Mouse (Mus musculus): ENCODE measurements at regions not wholly inside any gene's neighbourhood (a gene's known extent, or its start where the extent isn't known, plus 50 kb on each side); places are given as distances from the start of the nearest gene placed in this dataset.

GRCm38 (mm10) chr9:50192400-50193110, 152.2 kb downstream of the Rpl10-ps3 start:
- Histone ChIP-seq H3K27ac (replicated peaks; ENCODE audit: low read depth, low read length) (no peak overlapping the region), H3K4me1 (ENCODE audit: control insufficient read depth, insufficient read depth, low read length) (no peaks in the 10 kb centered on the region), H3K27me3 (ENCODE audit: control insufficient read depth, insufficient read depth, low read length) (no peaks in the 10 kb centered on the region), H3K4me3 (ENCODE audit: low read depth, low read length) (no peak overlapping the region), H3K9ac (ENCODE audit: low read length) (no peak overlapping the region), H3K9me3 (ENCODE audit: control insufficient read depth, low read length) (no peaks in the 10 kb centered on the region), H3K36me3 (ENCODE audit: control insufficient read depth, insufficient read depth, low read length) (no peaks in the 10 kb centered on the region), H3K4me2 (ENCODE audit: low read depth, severe bottlenecking) (no peak overlapping the region)
- WGBS, result 66% methylated on average over 5 of the region's 5 CpGs
- ATAC-seq (ENCODE audit: insufficient number of reproducible peaks, low FRiP score, low TSS enrichment, low read depth) (no peak), DNase-seq (ENCODE audit: low spot score) (no peak)

GRCm38 (mm10) chr9:50191136-50191535, 153.6 kb downstream of the Rpl10-ps3 start:
- 3% methylated on average over 3 of the region's 3 CpGs for WGBS
- ATAC-seq (ENCODE audit: insufficient number of reproducible peaks, low FRiP score, low TSS enrichment, low read depth) (no peak), DNase-seq (ENCODE audit: low spot score) (no peak)
- Histone ChIP-seq H3K4me3 (ENCODE audit: low read depth, low read length) (no peak overlapping the region), H3K4me2 (ENCODE audit: low read depth, severe bottlenecking) (no peak overlapping the region), H3K9me3 (ENCODE audit: control insufficient read depth, low read length) (no peaks in the 10 kb centered on the region), H3K27ac (replicated peaks; ENCODE audit: low read depth, low read length) (no peak overlapping the region), H3K9ac (ENCODE audit: low read length) (no peak overlapping the region), H3K36me3 (ENCODE audit: control insufficient read depth, insufficient read depth, low read length) (no peaks in the 10 kb centered on the region), H3K4me1 (ENCODE audit: control insufficient read depth, insufficient read depth, low read length) (no peaks in the 10 kb centered on the region), H3K27me3 (ENCODE audit: control insufficient read depth, insufficient read depth, low read length) (no peaks in the 10 kb centered on the region)

- Histone ChIP-seq H3K27ac (replicated peaks; ENCODE audit: low read depth, low read length) (no peak overlapping the region), H3K9ac (ENCODE audit: low read length) (no peak overlapping the region), H3K4me2 (ENCODE audit: low read depth, severe bottlenecking) (no peak overlapping the region), H3K36me3 (ENCODE audit: control insufficient read depth, insufficient read depth, low read length) (no peaks in the 10 kb centered on the region), H3K4me1 (ENCODE audit: control insufficient read depth, insufficient read depth, low read length) (no peaks in the 10 kb centered on the region), H3K27me3 (ENCODE audit: control insufficient read depth, insufficient read depth, low read length) (no peaks in the 10 kb centered on the region), H3K4me3 (ENCODE audit: low read depth, low read length) (no peak overlapping the region), H3K9me3 (ENCODE audit: control insufficient read depth, low read length) (no peaks in the 10 kb centered on the region)
- no peak for DNase-seq (ENCODE audit: low spot score)
- WGBS, result 76% methylated on average over 6 of the region's 6 CpGs
- no peak for ATAC-seq (ENCODE audit: insufficient number of reproducible peaks, low FRiP score, low TSS enrichment, low read depth)
These were observed 156.1 kb downstream of the Rpl10-ps3 start for GRCm38 (mm10) chr9:50188576-50189070.

DNA sequence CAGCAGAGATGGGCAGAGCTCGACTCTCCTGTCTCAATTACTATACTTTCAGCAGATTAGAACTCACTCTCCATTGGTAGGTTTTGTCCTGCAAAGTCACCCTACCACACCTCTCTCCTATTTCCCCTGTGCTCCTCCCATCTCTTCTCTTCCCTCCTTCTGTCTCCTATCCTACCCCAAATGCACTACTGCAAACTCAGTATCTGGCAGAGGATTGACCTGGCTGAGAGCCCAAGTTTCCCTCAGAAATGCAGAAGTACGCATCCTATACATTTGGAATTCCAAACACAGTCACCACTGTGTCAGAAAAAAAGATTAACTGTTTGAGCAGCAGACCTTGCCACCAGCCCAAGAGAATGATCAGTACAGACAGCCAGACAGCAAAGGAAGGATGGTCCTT, 163.4 kb downstream of the Rpl10-ps3 start:
- no peaks in the 10 kb centered on the region for H3K36me3 ChIP-seq (ENCODE audit: control insufficient read depth, insufficient read depth, low read length)
- H3K27ac ChIP-seq (replicated peaks; ENCODE audit: low read depth, low read length), result no peak overlapping the region
- ATAC-seq (ENCODE audit: insufficient number of reproducible peaks, low FRiP score, low TSS enrichment, low read depth), result no peak
- H3K4me3 ChIP-seq (ENCODE audit: low read depth, low read length), result no peak overlapping the region
- WGBS, result 79% methylated on average over 2 of the region's 2 CpGs
- no peak overlapping the region for H3K9ac ChIP-seq (ENCODE audit: low read length)
- no peaks in the 10 kb centered on the region for H3K4me1 ChIP-seq (ENCODE audit: control insufficient read depth, insufficient read depth, low read length)
- H3K4me2 ChIP-seq (ENCODE audit: low read depth, severe bottlenecking), result no peak overlapping the region
- H3K9me3 ChIP-seq (ENCODE audit: control insufficient read depth, low read length), result no peaks in the 10 kb centered on the region
- no peaks in the 10 kb centered on the region for H3K27me3 ChIP-seq (ENCODE audit: control insufficient read depth, insufficient read depth, low read length)
- no peak for DNase-seq (ENCODE audit: low spot score)

DNA sequence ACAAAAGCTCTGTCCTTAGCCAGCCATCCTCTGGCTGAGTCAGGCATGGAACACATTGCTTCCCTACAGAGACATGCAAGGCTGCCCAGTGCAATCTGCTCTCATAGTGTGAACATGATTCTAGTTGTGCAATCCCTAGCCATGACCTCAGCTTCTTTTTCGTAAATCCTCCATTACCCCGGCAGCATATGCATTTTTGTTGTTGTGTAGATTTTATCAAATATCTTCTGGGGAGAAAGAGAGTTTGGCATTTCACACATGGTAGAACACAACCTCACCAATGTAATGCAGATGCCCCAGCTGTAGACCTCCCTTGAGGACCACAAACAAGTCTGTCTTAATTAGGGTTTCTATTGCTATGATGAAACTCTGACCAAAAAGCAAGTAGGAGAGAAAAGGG, 168.6 kb downstream of the Rpl10-ps3 start:
- Histone ChIP-seq H3K9me3 (ENCODE audit: control insufficient read depth, low read length) (no peaks in the 10 kb centered on the region), H3K9ac (ENCODE audit: low read length) (no peak overlapping the region), H3K4me2 (ENCODE audit: low read depth, severe bottlenecking) (no peak overlapping the region), H3K4me1 (ENCODE audit: control insufficient read depth, insufficient read depth, low read length) (no peaks in the 10 kb centered on the region), H3K4me3 (ENCODE audit: low read depth, low read length) (no peak overlapping the region), H3K36me3 (ENCODE audit: control insufficient read depth, insufficient read depth, low read length) (no peaks in the 10 kb centered on the region), H3K27ac (replicated peaks; ENCODE audit: low read depth, low read length) (no peak overlapping the region), H3K27me3 (ENCODE audit: control insufficient read depth, insufficient read depth, low read length) (no peaks in the 10 kb centered on the region)
- 93% methylated on average over 2 of the region's 2 CpGs for WGBS
- DNase-seq (ENCODE audit: low spot score), result no peak
- ATAC-seq (ENCODE audit: insufficient number of reproducible peaks, low FRiP score, low TSS enrichment, low read depth), result no peak

- H3K4me3 ChIP-seq (ENCODE audit: low read depth, low read length), result no peak overlapping the region
- H3K27ac ChIP-seq (replicated peaks; ENCODE audit: low read depth, low read length), result no peak overlapping the region
- H3K4me1 ChIP-seq (ENCODE audit: control insufficient read depth, insufficient read depth, low read length), result no peaks in the 10 kb centered on the region
- DNase-seq (ENCODE audit: low spot score), result peak; percentile 75
- H3K9ac ChIP-seq (ENCODE audit: low read length), result no peak overlapping the region
- 33% methylated on average over 7 of the region's 7 CpGs for WGBS
- no peak overlapping the region for H3K4me2 ChIP-seq (ENCODE audit: low read depth, severe bottlenecking)
- no peak for ATAC-seq (ENCODE audit: insufficient number of reproducible peaks, low FRiP score, low TSS enrichment, low read depth)
- no peaks in the 10 kb centered on the region for H3K36me3 ChIP-seq (ENCODE audit: control insufficient read depth, insufficient read depth, low read length)
- no peaks in the 10 kb centered on the region for H3K27me3 ChIP-seq (ENCODE audit: control insufficient read depth, insufficient read depth, low read length)
- H3K9me3 ChIP-seq (ENCODE audit: control insufficient read depth, low read length), result no peaks in the 10 kb centered on the region
These were observed 172.8 kb downstream of the Rpl10-ps3 start for GRCm38 (mm10) chr9:50171826-50172464.

GRCm38 (mm10) chr9:50171164-50171563, 173.6 kb downstream of the Rpl10-ps3 start:
- WGBS, result 54% methylated on average over 2 of the region's 2 CpGs
- ATAC-seq (ENCODE audit: insufficient number of reproducible peaks, low FRiP score, low TSS enrichment, low read depth) (no peak), DNase-seq (ENCODE audit: low spot score) (no peak)
- Histone ChIP-seq H3K4me1 (ENCODE audit: control insufficient read depth, insufficient read depth, low read length) (no peaks in the 10 kb centered on the region), H3K27ac (replicated peaks; ENCODE audit: low read depth, low read length) (no peak overlapping the region), H3K9me3 (ENCODE audit: control insufficient read depth, low read length) (no peaks in the 10 kb centered on the region), H3K9ac (ENCODE audit: low read length) (no peak overlapping the region), H3K36me3 (ENCODE audit: control insufficient read depth, insufficient read depth, low read length) (no peaks in the 10 kb centered on the region), H3K4me3 (ENCODE audit: low read depth, low read length) (no peak overlapping the region), H3K4me2 (ENCODE audit: low read depth, severe bottlenecking) (no peak overlapping the region), H3K27me3 (ENCODE audit: control insufficient read depth, insufficient read depth, low read length) (no peaks in the 10 kb centered on the region)

GRCm38 (mm10) chr9:50170637-50171036, 174.1 kb downstream of the Rpl10-ps3 start:
- H3K27ac ChIP-seq (replicated peaks; ENCODE audit: low read depth, low read length), result no peak overlapping the region
- H3K4me1 ChIP-seq (ENCODE audit: control insufficient read depth, insufficient read depth, low read length), result no peaks in the 10 kb centered on the region
- WGBS, result 86% methylated on average over 5 of the region's 5 CpGs
- DNase-seq (ENCODE audit: low spot score) (no peak), ATAC-seq (ENCODE audit: insufficient number of reproducible peaks, low FRiP score, low TSS enrichment, low read depth) (no peak)
- no peak overlapping the region for H3K4me3 ChIP-seq (ENCODE audit: low read depth, low read length)
- H3K9ac ChIP-seq (ENCODE audit: low read length), result no peak overlapping the region
- H3K36me3 ChIP-seq (ENCODE audit: control insufficient read depth, insufficient read depth, low read length), result no peaks in the 10 kb centered on the region
- no peak overlapping the region for H3K4me2 ChIP-seq (ENCODE audit: low read depth, severe bottlenecking)
- no peaks in the 10 kb centered on the region for H3K27me3 ChIP-seq (ENCODE audit: control insufficient read depth, insufficient read depth, low read length)
- H3K9me3 ChIP-seq (ENCODE audit: control insufficient read depth, low read length), result no peaks in the 10 kb centered on the region
